ENCODE assay signal across 1 mouse cellular context in genomic region chr10:78019291-78019690, GRCm38 (mm10).
TF ChIP-seq lines count a peak whose summit lies in the region.

No protein-coding gene starts in this region.

TF ChIP-seq in MEL, 35 proteins besides CTCF, POLR2A, EP300 and RAD21:
- TF ChIP-seq ZC3H11A (IDR thresholded peaks at IDR 0.05; ENCODE audit: low read depth, low read length) (no peak), USF2 (IDR thresholded peaks at IDR 0.05; ENCODE audit: borderline replicate concordance in 1 of 2, insufficient read depth in 1 of 2, low read depth in 1 of 2, low read length in 2 of 2) (no peak), BHLHE40 (IDR thresholded peaks at IDR 0.05; ENCODE audit: borderline replicate concordance, low read depth, low read length) (no peak), SIN3A (IDR thresholded peaks at IDR 0.05; ENCODE audit: low read length) (no peak), ZMIZ1 (IDR thresholded peaks at IDR 0.05; ENCODE audit: low read depth, low read length) (no peak), MEF2A (IDR thresholded peaks at IDR 0.05; ENCODE audit: extremely low read depth, insufficient replicate concordance, low read depth, low read length, poor library complexity, severe bottlenecking) (no peak), UBTF (IDR thresholded peaks at IDR 0.05; ENCODE audit: borderline replicate concordance, insufficient read depth, low read depth, low read length) (no peak), POLR2AphosphoS5 (IDR thresholded peaks at IDR 0.05; ENCODE audit: borderline replicate concordance, low read depth, low read length) (no peak), TBP (IDR thresholded peaks at IDR 0.05; ENCODE audit: low read depth, low read length) (no peak), ZNF384 (IDR thresholded peaks at IDR 0.05; ENCODE audit: low read depth, low read length) (no peak), E2F4 (IDR thresholded peaks at IDR 0.05; ENCODE audit: borderline replicate concordance, low read depth, low read length) (no peak), ELF1 (IDR thresholded peaks at IDR 0.05; ENCODE audit: low read depth, low read length) (no peak), NRF1 (IDR thresholded peaks at IDR 0.05; ENCODE audit: insufficient read depth, low read depth, low read length, poor library complexity, severe bottlenecking) (no peak), HCFC1 (IDR thresholded peaks at IDR 0.05; ENCODE audit: low read depth, low read length) (no peak), GABPA (IDR thresholded peaks at IDR 0.05; ENCODE audit: low read depth, low read length) (no peak), TAL1 (IDR thresholded peaks at IDR 0.05; ENCODE audit: low read length) (no peak)
TF ChIP-seq in MEL: peak in this region for 0.
